Mouse (Mus musculus): ENCODE measurements around the gene Phactr3. TPM values are rescaled to one million over a fixed set of nuclear protein-coding genes. Genes with fewer than 3 reads are reported as not detected.
"Not testable (repeated sequence)": the region's sequence is repeated elsewhere in the genome, so short reads cannot be mapped to it uniquely, and the experiment has no call there.

Gene Phactr3
- total RNA-seq, 1 experiment from 2014 or later: not detected

DNA sequence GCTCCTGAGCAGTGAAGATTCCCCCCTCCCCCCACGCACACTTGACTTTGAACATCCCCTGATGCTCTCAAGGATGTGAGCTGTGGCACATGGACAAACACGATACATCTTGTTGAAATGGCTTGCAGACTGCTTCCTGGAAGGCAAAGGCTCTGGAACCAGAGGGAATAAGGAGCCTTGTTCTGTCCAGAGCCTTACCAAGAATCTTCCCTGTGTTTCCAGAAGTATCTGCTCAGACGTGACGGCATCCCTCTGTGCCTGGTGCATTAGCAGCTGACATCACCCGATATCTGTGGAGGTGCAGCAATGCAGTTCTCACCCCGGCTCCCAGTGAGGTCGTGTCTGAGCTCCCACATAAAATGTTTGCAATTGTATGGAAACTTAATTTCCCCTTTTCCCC, 201.0 kb downstream of the Phactr3 start:
- ATAC-seq (replicated peaks; ENCODE audit: low read depth, poor library complexity, severe bottlenecking): no peak

GRCm38 (mm10) chr2:178321271-178321670, 202.5 kb downstream of the Phactr3 start:
- no peak for ATAC-seq (replicated peaks; ENCODE audit: low read depth, poor library complexity, severe bottlenecking)

DNA sequence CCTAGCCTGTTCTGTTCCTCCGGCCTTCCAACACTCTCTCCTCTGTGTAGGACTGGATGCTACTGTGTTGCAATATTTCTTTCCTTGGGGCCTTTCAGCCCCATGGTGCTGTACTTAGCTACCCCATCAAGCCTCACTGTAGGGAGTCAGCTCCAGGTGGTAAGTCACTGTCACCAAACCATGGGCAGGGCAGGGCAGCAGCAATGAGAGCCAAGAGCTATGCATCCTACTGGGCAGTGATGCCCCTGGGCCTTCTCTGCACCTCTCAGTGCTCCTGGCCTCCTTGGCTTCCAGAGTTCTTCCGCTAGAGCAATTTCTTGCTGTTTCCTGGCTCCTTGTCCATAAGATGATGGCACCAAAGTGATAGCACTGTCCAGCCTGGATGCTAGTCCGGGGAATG, 205.6 kb downstream of the Phactr3 start:
- ATAC-seq (replicated peaks; ENCODE audit: low read depth, poor library complexity, severe bottlenecking): no peak

DNA sequence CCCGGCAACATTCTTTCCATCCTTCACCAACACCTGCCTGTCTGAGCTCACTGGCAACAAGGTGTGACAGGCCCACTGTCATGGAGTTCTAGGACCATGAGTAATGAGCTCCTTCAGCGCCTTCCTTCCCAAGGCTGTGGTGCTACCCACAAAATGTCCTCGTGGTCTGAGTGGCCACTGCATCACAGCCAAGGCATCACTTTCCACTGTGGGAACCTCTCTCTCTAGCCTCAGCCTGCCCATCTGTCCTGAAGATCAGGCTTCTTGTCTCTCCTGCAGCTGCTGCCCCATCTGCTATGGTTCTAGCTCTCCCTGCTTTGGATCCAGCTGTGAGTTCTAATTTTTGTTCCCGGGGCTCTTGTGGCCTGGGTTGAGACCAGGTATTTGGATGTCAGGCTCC, 206.0 kb downstream of the Phactr3 start:
- no peak for ATAC-seq (replicated peaks; ENCODE audit: low read depth, poor library complexity, severe bottlenecking)

- ATAC-seq (replicated peaks; ENCODE audit: low read depth, poor library complexity, severe bottlenecking): no peak
These were observed 207.3 kb downstream of the Phactr3 start for GRCm38 (mm10) chr2:178326067-178326466.

DNA sequence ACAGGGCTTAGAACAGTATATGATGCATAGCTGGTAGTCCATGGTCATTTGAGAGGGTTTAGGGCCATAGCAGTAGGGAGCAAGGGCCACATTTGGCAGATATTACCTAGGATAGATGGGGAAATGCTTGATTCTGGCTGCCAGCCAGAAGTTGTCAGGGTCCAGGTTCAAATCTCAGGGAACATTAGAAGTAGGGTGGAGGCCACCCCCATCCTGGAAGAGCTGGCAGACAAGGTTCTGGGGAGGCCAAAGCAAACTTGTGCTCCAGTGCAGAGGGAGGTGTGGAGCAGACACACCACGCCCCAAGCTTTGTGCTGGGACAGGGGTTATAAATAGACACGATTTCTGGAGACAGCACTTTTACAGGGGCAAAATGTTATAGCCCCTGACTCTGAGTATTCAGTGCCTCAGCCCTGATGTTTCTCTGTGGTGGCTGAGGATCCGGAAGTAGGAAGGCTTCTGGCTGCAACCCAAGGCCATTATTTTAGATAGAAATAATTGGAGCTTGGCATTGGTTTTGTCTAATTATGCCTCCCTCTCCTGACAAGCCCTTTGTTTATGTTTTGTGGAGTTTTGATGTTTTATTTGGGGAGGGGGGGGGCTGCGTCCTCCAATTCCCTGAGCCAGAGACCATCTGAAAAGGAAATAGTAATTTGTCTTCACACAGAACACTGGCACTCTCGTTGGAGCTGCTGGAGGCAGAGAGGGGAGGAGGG, 208.1 kb downstream of the Phactr3 start:
- ATAC-seq (replicated peaks; ENCODE audit: low read depth, poor library complexity, severe bottlenecking): no peak

GRCm38 (mm10) chr2:178327466-178328040, 208.8 kb downstream of the Phactr3 start:
- peak; percentile 89 for ATAC-seq (replicated peaks; ENCODE audit: low read depth, poor library complexity, severe bottlenecking)

DNA sequence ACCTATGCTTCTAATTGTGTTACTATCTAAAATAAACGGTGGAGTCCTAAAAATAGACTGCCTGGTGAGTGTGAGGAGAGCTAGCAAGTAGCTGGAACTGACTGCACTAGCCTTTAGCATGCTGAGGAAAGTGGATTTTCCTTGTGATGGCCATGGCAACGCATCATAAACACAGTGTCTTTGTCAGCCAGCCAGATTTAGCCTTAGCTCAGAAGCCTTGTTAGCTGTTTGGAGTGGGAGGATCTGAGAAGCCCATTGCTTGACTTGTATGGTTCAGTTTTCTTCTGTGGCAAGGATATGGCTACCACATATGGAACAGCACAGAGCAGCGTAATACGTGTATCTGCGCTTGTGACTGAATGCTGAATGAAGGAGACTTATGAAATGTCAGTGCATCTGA, 210.8 kb downstream of the Phactr3 start:
- ATAC-seq (replicated peaks; ENCODE audit: low read depth, poor library complexity, severe bottlenecking): no peak

DNA sequence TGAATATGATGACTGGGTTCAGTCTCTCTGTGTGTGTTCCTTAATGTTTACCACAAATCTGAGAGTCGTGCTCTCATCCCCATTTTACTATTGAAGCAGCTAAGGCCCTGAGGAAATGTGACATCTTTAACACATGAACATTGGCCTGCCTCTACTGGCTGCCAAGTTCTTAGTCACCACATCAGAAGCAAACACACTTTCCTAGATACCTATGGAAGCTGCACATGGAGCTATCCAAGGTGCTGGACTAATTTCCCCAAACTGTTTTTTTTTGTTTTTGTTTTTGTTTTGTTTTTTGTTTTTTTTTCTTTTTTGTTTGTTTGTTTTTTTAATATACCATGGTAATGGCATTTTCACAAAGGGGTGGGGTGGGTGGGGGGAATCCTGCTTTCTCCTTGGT, 211.2 kb downstream of the Phactr3 start:
- ATAC-seq (replicated peaks; ENCODE audit: low read depth, poor library complexity, severe bottlenecking): 0 out of 2 replicates have a peak, but pooled peaks have one; percentile 36

- ATAC-seq (replicated peaks; ENCODE audit: low read depth, poor library complexity, severe bottlenecking): 0 out of 2 replicates have a peak, but pooled peaks have one; percentile 50
These were observed 219.1 kb downstream of the Phactr3 start for GRCm38 (mm10) chr2:178337878-178338277.

DNA sequence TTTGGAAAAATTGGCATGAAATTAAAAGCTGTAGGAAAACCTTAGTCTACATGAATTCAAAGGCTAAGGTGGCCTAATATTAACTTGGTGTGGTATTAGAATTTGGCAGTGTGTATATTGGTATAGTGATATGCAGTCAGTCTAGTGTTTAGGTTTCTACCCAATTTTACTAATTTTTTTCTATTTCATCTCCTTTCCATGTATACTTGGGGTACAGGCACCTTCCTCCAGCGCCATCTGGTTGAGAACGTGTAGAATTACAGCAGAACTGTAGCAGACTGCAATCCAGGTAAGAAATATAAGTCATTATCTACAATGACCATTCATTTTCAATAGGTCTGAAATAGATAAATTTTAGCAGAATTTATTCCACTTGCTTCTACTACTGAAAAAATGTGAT, 220.3 kb downstream of the Phactr3 start:
- ATAC-seq (replicated peaks; ENCODE audit: low read depth, poor library complexity, severe bottlenecking): peak; percentile 60; the same call in 1 of the 2 replicates

DNA sequence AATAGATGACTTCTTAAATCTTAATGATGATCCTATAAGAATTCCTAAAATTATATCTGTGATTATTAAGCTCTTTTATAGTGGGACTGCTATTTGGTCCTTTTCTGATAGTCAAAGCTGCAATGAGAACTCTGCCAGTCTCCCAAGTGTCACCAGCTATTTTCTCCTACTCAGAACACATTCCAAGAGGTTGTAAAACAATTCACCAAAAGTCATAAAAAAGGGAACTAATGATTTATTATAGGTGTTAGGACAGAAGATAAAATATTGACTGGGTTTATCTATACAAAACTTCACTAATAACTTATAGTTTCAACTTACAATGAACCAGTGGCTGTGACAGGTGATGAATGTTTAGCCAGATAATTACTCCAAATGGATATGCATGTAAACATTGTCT, 223.3 kb downstream of the Phactr3 start:
- not testable (repeated sequence) for ATAC-seq (replicated peaks; ENCODE audit: low read depth, poor library complexity, severe bottlenecking)

DNA sequence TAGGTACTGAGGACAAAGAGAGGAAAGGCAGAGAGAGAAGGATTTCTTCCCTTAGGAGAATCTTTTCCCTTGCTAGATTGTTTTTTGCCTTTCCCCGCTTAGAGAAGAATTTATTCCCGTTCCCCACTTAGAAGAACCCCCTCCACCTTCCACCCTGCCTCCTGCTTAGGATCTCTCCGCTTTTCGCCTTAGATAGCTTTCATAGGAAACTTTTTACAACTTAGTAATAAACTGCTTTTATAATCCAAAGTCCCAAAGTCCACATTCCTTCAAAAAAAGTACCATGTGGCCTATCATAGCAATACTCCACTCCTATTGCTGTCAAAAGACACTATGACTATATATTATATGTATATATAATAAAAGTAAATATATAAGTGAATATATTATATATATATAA, 223.8 kb downstream of the Phactr3 start:
- no peak for ATAC-seq (replicated peaks; ENCODE audit: low read depth, poor library complexity, severe bottlenecking)

Other genes starting within 250 kb of the Phactr3 start
- gene Gm14327, start 221.9 kb upstream of the Phactr3 start, total RNA-seq (2017): not detected in 2 replicates
- gene Zfp972, start 193.4 kb upstream of the Phactr3 start, total RNA-seq (2017): 1.8 and 2.2 TPM in 2 replicates
- 14.8 and 23.4 TPM in 2 replicates for gene Gm14326, start 161.7 kb upstream of the Phactr3 start, total RNA-seq (2017)
- gene Zfp971, start 95.7 kb upstream of the Phactr3 start, total RNA-seq (2017): 18.2 and 21.1 TPM in 2 replicates
- gene Zfp931, start 40.5 kb upstream of the Phactr3 start, total RNA-seq (2017): 17.7 and 32.0 TPM in 2 replicates

All from common myeloid progenitor, adult 5-6 weeks (primary cell).